Mouse (Mus musculus) gastrocnemius, postnatal 10 days (tissue): ENCODE results near the gene Fgd6. TPM values are rescaled to one million over a fixed set of nuclear protein-coding genes. Genes with fewer than 3 reads are reported as not detected.

Experiments used
- total RNA-seq, 2 experiments: library from RNA; stranded (reverse); gene quantifications; 2 replicates each; pipeline ENCODE4 v1.2.3; 2021

Fgd6 gene
- total RNA-seq, 2 experiments from 2014 or later: 2.0 to 3.2 TPM

Other genes starting within 250 kb of the Fgd6 start
- under 1 TPM; 0.47 to 0.61 TPM for gene Usp44, start 204.4 kb upstream of the Fgd6 start, total RNA-seq
- 100 to 1,000 TPM; 200 to 203 TPM for gene Metap2, start 138.9 kb upstream of the Fgd6 start, total RNA-seq
- 10 to 100 TPM; 24.1 to 28.7 TPM for gene Vezt, start 184 bp upstream of the Fgd6 start, total RNA-seq
- 1 to 10 TPM; 6.9 to 8.4 TPM for gene Nr2c1, start 112.0 kb downstream of the Fgd6 start, total RNA-seq
- gene Ndufa12, start 162.7 kb downstream of the Fgd6 start, total RNA-seq: 100 to 1,000 TPM; 515 to 526 TPM